Mouse (Mus musculus) embryonic facial prominence, embryonic 10.5 days (tissue): ENCODE measurements at regions not wholly inside any gene's neighbourhood (a gene's known extent, or its start where the extent isn't known, plus 50 kb on each side); places are given as distances from the start of the nearest gene placed in this dataset.
"Not testable (repeated sequence)": the region's sequence is repeated elsewhere in the genome, so short reads cannot be mapped to it uniquely, and the experiment has no call there.

ENCODE experiments used
- DNase-seq: peaks from one replicate; pipeline ENCODE4 v3.0.0-alpha.2; 2017; ENCODE audit warnings: low spot score
- H3K27ac ChIP-seq: fragments of 300-500 bp; sonication (generic); replicated peaks from 2 replicates; pipeline ENCODE4 v1.5.1; 2016; ENCODE audit warnings: mild to moderate bottlenecking
- H3K27me3 ChIP-seq: fragments of 300-500 bp; sonication (generic); replicated peaks from 2 replicates; pipeline ENCODE4 v1.6.1; 2016; ENCODE audit warnings: low read depth, mild to moderate bottlenecking; ENCODE audit not compliant: poor library complexity, severe bottlenecking
- H3K36me3 ChIP-seq: fragments of 300-500 bp; sonication (generic); replicated peaks from 2 replicates; pipeline ENCODE4 v1.6.1; 2016; ENCODE audit warnings: mild to moderate bottlenecking, moderate library complexity
- H3K4me1 ChIP-seq: fragments of 300-500 bp; sonication (generic); 2 replicates; pipeline ENCODE4 v1.6.1; 2016
- H3K4me3 ChIP-seq: fragments of 300-500 bp; sonication (generic); 2 replicates; pipeline ENCODE4 v1.5.1; 2016; ENCODE audit warnings: mild to moderate bottlenecking, moderate library complexity
- H3K9me3 ChIP-seq: fragments of 300-500 bp; sonication (generic); 2 replicates; pipeline ENCODE4 v1.6.1; 2016; ENCODE audit warnings: mild to moderate bottlenecking
- WGBS: fragments of 180-500 bp; shearing (Covaris S2); methylation state at CpG from one replicate; pipeline ENCODE4 v1.1.7; 2016; 5-methylcytosine and 5-hydroxymethylcytosine counted together

DNA sequence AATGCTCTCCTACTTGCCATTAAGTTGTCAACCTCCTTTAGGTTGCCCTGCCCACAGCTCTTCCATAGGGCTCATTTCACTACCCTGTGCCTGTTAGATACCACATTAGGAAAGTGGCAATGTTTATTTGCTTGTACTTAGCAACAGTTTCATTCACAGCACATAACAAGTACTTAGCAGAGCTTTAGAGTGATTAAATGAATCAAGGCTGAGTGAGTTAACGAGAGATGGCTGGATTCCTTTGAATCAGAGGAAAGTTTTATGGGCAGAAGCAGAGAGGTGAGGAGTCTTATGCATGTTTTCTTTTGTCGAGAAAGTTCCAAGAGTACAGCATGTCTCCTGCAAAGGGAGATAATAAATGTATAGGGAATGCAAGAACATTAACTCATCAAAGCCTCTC is 60.5 kb downstream of the Ptgs2 start:
- H3K4me3 ChIP-seq: no peak overlapping the region
- H3K27me3 ChIP-seq: no peaks in the 10 kb centered on the region
- no peaks in the 10 kb centered on the region for H3K36me3 ChIP-seq
- WGBS: 73% methylated on average over 2 of the region's 2 CpGs
- no peak overlapping the region for H3K27ac ChIP-seq
- no peaks in the 10 kb centered on the region for H3K9me3 ChIP-seq
- peaks cover 8% of the 10 kb centered on the region for H3K4me1 ChIP-seq
- no peak for DNase-seq

DNA sequence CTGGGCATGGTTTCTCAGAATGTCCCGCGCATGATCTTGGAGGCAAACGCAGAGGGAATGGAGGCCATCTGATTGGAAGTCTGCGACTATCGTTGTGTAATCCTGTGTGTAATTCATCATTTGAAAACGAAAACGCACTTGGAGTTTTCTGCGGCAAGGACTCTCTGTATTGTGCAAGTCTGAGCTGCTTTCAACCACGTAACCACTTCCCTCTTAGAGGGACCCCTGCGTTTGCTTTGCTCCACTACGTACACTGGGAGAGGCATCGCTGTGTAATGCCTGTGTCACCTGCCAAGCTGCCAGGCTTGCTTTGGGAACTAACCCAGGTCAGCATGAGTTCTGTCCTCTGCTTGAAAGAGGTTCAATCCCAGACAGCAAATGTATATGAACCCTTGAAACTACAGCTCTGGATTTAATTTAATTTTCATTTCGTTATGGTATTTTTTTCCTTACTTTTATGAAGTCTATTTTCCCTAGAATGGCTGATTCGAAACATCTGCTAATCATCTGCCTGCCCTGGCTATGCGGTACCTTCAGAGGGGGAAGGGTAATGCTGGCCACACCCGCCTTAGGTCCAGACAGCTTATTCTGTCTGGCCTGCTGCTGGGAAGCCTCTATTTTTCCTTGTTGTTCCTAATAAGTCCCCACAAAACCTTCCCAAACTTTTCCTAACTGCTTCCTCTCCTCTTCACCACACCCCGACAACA is 65.2 kb downstream of the Ptgs2 start:
- Histone ChIP-seq H3K27ac (peak overlapping the region; percentile 57; the same call in 1 of the 2 replicates), H3K9me3 (no peaks in the 10 kb centered on the region), H3K4me1 (peaks cover 10% of the 10 kb centered on the region), H3K36me3 (no peaks in the 10 kb centered on the region), H3K27me3 (no peaks in the 10 kb centered on the region), H3K4me3 (no peak overlapping the region)
- DNase-seq: peak; percentile 26
- WGBS: 62% methylated on average over 17 of the region's 17 CpGs

GRCm38 (mm10) chr1:150165597-150165973 is 65.8 kb downstream of the Ptgs2 start:
- no peaks in the 10 kb centered on the region for H3K36me3 ChIP-seq
- H3K27me3 ChIP-seq: no peaks in the 10 kb centered on the region
- no peak overlapping the region for H3K4me3 ChIP-seq
- H3K4me1 ChIP-seq: peaks cover 10% of the 10 kb centered on the region
- H3K27ac ChIP-seq: peak overlapping the region; percentile 57; the same call in 1 of the 2 replicates
- H3K9me3 ChIP-seq: no peaks in the 10 kb centered on the region
- 75% methylated on average over 7 of the region's 7 CpGs for whole genome bisulfite sequencing
- DNase-seq: no peak

GRCm38 (mm10) chr1:150167172-150167571 is 67.3 kb downstream of the Ptgs2 start:
- DNase-seq: no peak
- Histone ChIP-seq H3K27me3 (no peaks in the 10 kb centered on the region), H3K27ac (no peak overlapping the region), H3K36me3 (no peaks in the 10 kb centered on the region), H3K4me1 (peaks cover 10% of the 10 kb centered on the region), H3K4me3 (no peak overlapping the region), H3K9me3 (no peaks in the 10 kb centered on the region)

- Histone ChIP-seq H3K4me3 (no peak overlapping the region), H3K9me3 (no peaks in the 10 kb centered on the region), H3K27ac (no peak overlapping the region), H3K27me3 (no peaks in the 10 kb centered on the region), H3K36me3 (no peaks in the 10 kb centered on the region), H3K4me1 (no peaks in the 10 kb centered on the region)
- no peak for DNase-seq
- 79% methylated on average over 3 of the region's 3 CpGs for WGBS
Observed at GRCm38 (mm10) chr1:150174204-150174603, 74.4 kb downstream of the Ptgs2 start.

DNA sequence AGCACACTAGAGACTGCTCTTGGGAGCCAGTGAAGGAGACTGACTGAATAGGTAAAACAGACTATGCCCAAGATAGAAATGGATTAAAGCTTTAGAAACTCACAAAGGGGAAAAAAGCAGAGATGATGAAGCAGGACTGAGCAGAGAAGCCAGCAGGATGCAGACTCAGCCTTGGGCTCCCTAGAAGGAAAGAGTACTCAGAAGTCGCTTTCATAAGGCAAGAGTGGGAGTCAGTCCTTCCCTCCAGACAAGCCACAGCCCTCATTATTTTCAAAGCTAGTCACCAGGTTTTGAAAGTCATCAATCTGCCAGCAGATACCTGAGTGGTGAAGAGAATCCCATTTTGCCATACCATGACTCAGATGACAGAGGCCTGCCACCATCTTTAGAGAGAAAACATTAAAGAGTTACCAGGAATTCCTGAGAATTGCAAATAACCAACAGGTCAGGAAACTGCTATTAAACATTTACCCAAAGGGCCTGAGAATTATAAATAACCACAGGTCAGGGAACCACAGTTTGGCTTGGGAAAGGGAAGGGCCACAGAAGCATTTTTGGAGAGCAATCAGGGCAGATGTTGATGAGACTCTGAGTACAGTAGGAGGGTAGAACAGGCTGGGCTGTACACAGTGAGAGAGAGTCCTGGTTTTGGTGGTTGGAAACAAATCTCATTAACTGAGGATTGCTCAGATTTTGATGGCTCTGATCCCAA is 77.4 kb downstream of the Ptgs2 start:
- Histone ChIP-seq H3K36me3 (no peaks in the 10 kb centered on the region), H3K4me1 (no peaks in the 10 kb centered on the region), H3K27ac (no peak overlapping the region), H3K27me3 (no peaks in the 10 kb centered on the region), H3K9me3 (no peaks in the 10 kb centered on the region), H3K4me3 (no peak overlapping the region)
- WGBS: 90% methylated on average over 1 of the region's 1 CpGs
- DNase-seq: no peak

DNA sequence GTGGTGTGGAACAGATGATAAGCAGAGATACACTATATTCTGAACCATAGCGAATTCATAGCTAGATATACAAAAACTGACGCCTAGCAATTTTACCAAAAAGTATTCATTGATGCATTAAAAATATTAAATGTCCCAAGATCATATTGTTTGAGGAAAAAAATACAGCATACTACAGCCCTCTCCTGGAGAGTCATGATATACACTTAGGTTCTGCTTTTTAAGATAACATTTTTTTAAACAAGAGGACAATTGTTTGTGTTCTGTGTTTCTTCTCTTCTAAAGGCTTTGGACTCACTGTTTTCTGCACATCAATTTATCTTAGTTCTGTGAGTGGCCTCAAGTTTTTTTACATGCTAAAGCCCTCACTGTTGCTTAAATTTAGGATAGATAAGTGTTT is 102.2 kb downstream of the Ptgs2 start:
- no peaks in the 10 kb centered on the region for H3K9me3 ChIP-seq
- DNase-seq: no peak
- H3K27me3 ChIP-seq: no peaks in the 10 kb centered on the region
- no peak overlapping the region for H3K4me3 ChIP-seq
- no peaks in the 10 kb centered on the region for H3K36me3 ChIP-seq
- H3K27ac ChIP-seq: no peak overlapping the region
- no peaks in the 10 kb centered on the region for H3K4me1 ChIP-seq
- 82% methylated on average over 2 of the region's 2 CpGs for WGBS

GRCm38 (mm10) chr1:150212454-150212853 is 106.8 kb upstream of the Pdc start:
- no peak for DNase-seq
- H3K9me3 ChIP-seq: no peaks in the 10 kb centered on the region
- no peak overlapping the region for H3K27ac ChIP-seq
- no peaks in the 10 kb centered on the region for H3K36me3 ChIP-seq
- H3K27me3 ChIP-seq: no peaks in the 10 kb centered on the region
- no peak overlapping the region for H3K4me3 ChIP-seq
- no peaks in the 10 kb centered on the region for H3K4me1 ChIP-seq

GRCm38 (mm10) chr1:150216672-150217071 is 102.5 kb upstream of the Pdc start:
- no peaks in the 10 kb centered on the region for H3K27me3 ChIP-seq
- no peak overlapping the region for H3K4me3 ChIP-seq
- no peak overlapping the region for H3K27ac ChIP-seq
- 80% methylated on average over 3 of the region's 3 CpGs for WGBS
- H3K9me3 ChIP-seq: no peaks in the 10 kb centered on the region
- H3K4me1 ChIP-seq: no peaks in the 10 kb centered on the region
- H3K36me3 ChIP-seq: no peaks in the 10 kb centered on the region
- DNase-seq: no peak

- no peak for DNase-seq
- Histone ChIP-seq H3K9me3 (no peaks in the 10 kb centered on the region), H3K27ac (no peak overlapping the region), H3K4me1 (no peaks in the 10 kb centered on the region), H3K36me3 (no peaks in the 10 kb centered on the region), H3K4me3 (no peak overlapping the region), H3K27me3 (no peaks in the 10 kb centered on the region)
- WGBS: 82% methylated on average over 2 of the region's 2 CpGs
Observed at GRCm38 (mm10) chr1:150218802-150219201, 100.4 kb upstream of the Pdc start.

GRCm38 (mm10) chr1:150225529-150225928 is 93.7 kb upstream of the Pdc start:
- no peak for DNase-seq
- 81% methylated on average over 6 of the region's 6 CpGs for WGBS
- no peak overlapping the region for H3K27ac ChIP-seq
- no peaks in the 10 kb centered on the region for H3K27me3 ChIP-seq
- H3K9me3 ChIP-seq: no peaks in the 10 kb centered on the region
- H3K4me1 ChIP-seq: no peaks in the 10 kb centered on the region
- H3K36me3 ChIP-seq: no peaks in the 10 kb centered on the region
- H3K4me3 ChIP-seq: no peak overlapping the region

DNA sequence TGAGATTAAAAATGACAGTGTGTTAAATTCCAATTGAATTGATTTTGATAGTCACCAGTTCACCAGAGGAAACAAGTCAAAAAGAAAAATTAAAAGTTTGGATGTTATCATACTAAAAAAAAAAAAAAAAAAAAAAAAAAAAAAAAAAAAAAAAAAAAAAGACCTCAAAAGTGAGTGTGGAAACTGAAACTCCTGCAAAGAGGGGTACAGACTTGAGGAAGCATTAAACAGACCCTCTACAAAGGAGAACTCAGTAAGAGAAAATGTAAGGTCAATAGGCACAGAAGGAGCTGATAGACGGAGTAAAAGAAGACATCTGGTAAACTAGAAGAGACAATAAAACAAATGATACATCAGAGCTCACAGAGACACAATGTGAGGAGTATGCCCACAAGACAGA is 79.7 kb upstream of the Pdc start:
- not testable (repeated sequence) for H3K36me3 ChIP-seq, H3K9me3 ChIP-seq, H3K27ac ChIP-seq, H3K27me3 ChIP-seq, H3K4me1 ChIP-seq, DNase-seq, H3K4me3 ChIP-seq
- 96% methylated on average over 1 of the region's 1 CpGs for WGBS

DNA sequence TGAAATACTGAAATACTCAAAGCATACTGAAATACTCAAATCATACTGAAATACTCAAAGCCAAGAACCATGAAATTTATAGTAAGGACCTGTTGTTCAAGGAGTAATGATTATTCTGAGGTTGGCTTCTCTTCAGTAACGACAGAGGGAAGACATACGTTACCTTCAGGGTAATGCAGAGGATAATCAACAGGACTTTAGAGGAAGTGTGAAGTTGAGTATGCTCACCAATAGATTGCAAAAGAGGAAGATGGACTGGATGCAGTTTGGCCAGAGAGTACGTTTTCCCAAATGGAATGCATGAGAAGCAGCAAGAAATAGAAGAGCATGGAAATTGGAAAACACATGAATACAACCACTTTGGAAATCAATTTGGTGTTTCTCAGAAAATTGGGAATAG is 79.1 kb upstream of the Pdc start:
- no peak overlapping the region for H3K4me3 ChIP-seq
- no peaks in the 10 kb centered on the region for H3K9me3 ChIP-seq
- DNase-seq: no peak
- WGBS: 89% methylated on average over 3 of the region's 3 CpGs
- H3K4me1 ChIP-seq: no peaks in the 10 kb centered on the region
- no peaks in the 10 kb centered on the region for H3K27me3 ChIP-seq
- H3K27ac ChIP-seq: no peak overlapping the region
- H3K36me3 ChIP-seq: no peaks in the 10 kb centered on the region
